Mouse (Mus musculus): Measurements from ENCODE around the gene Mapk8ip1. TPM values are rescaled to one million over a fixed set of nuclear protein-coding genes. Genes with fewer than 3 reads are reported as not detected.

The Mapk8ip1 gene
- polyA plus RNA-seq, 1 experiment from 2014 or later = 112 TPM

- Histone ChIP-seq H3K4me2 (no peak overlapping the region), H3K9ac (0 out of 2 replicates have a peak overlapping the region, but pooled peaks have one; percentile 43), H3K9me3 (no peaks in the 10 kb centered on the region), H3K27me3 (no peaks in the 10 kb centered on the region), H3K4me1 (replicated peaks) (peaks cover 63% of the 10 kb centered on the region), H3K4me3 (no peak overlapping the region), H3K27ac (peak overlapping the region; percentile 87), H3K36me3 (peaks cover 65% of the 10 kb centered on the region)
- WGBS = 60% methylated on average over 9 of the region's 9 CpGs
- peak; percentile 69 for ATAC-seq (ENCODE audit: low FRiP score)
These were observed 22.8 kb upstream of the Mapk8ip1 start for GRCm38 (mm10) chr2:92423702-92424461.

- Histone ChIP-seq H3K4me2 (no peak overlapping the region), H3K27me3 (no peaks in the 10 kb centered on the region), H3K27ac (peak overlapping the region; percentile 87), H3K4me3 (no peak overlapping the region), H3K9me3 (no peaks in the 10 kb centered on the region), H3K4me1 (replicated peaks) (peaks cover 56% of the 10 kb centered on the region), H3K9ac (0 out of 2 replicates have a peak overlapping the region, but pooled peaks have one; percentile 43), H3K36me3 (peaks cover 73% of the 10 kb centered on the region)
- WGBS = 91% methylated on average over 9 of the region's 9 CpGs
- ATAC-seq (ENCODE audit: low FRiP score) = no peak
These were observed 22.1 kb upstream of the Mapk8ip1 start for GRCm38 (mm10) chr2:92423156-92423555.

DNA sequence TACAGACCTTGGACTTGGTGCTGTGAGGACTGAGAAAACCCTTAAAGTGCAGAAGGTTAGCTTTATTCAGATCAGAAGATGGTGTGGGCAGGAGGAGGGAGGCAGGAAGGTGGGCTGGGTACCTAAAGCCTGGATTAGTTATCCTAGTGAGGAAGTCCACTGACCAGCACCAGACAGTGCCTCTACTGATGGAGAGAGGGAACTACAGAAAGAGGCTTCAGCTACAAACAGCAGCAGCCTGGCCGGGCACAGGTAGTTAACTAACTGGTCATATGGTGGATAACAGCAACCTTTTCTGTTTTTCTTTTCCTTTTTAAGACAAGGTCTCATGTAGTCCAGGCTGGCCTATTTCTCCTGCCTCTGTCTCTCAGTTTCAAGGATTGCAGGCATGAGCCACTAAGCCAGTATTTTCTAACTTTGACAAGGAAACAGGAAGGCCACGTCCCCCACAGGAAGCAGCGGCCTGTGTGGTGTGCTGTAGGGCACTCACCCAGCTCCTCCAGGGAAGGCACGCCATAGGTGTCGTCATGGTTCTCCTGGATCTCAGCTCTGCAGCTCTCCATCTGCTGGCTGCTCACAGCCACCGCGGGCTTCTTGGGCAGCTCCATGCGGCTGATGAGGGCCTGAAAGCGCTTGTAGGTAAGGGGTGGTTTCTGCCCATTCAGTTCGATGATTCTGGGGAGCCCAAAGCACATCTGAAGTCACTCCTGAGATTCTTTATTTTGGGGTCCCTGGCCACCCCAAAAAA, 21.5 kb upstream of the Mapk8ip1 start:
- peaks cover 79% of the 10 kb centered on the region for H3K36me3 ChIP-seq
- ATAC-seq (ENCODE audit: low FRiP score) = no peak

DNA sequence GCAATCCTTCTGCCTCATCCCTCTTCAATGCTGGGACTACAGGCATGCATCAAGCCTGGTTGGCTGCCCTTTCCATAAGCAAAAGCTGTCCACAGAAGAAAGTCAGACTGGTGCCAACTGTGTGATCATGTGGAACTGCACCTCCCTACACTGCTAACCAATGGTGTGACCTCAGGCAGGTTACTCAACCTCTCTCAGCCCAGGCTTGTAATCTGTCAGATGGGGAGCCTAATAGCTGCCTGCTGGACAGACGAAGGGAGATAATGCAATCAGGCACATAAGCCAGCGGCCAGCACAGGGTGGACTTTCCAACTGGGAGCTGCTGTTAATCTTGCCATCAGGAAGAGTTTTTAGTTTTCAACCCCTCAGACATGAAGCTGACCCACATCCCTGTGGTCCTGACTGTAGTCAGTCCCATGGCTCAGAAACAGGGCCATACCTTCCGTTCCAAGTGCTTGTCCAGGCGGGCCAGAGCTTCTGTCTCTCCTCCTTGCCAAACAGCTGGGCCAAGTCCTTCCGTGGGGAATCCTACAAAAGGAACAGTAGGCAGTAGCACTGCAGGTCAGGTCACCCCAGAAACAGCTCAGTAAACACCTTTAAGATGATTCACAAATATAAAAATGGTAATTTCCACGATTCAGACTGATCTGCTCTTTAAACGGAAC, 20.8 kb upstream of the Mapk8ip1 start:
- no peak overlapping the region for H3K4me2 ChIP-seq
- H3K4me3 ChIP-seq = no peak overlapping the region
- no peak for ATAC-seq (ENCODE audit: low FRiP score)
- H3K27me3 ChIP-seq = no peaks in the 10 kb centered on the region
- no peaks in the 10 kb centered on the region for H3K9me3 ChIP-seq
- peaks cover 43% of the 10 kb centered on the region for H3K4me1 ChIP-seq (replicated peaks)
- no peak overlapping the region for H3K9ac ChIP-seq
- H3K27ac ChIP-seq = no peak overlapping the region
- 95% methylated on average over 7 of the region's 7 CpGs for WGBS
- H3K36me3 ChIP-seq = peaks cover 86% of the 10 kb centered on the region

More for the DNA sequence above, 21.5 kb upstream of the Mapk8ip1 start:
- H3K27me3 ChIP-seq = no peaks in the 10 kb centered on the region
- H3K9ac ChIP-seq = no peak overlapping the region
- no peaks in the 10 kb centered on the region for H3K9me3 ChIP-seq
- peaks cover 50% of the 10 kb centered on the region for H3K4me1 ChIP-seq (replicated peaks)
- H3K27ac ChIP-seq = peak overlapping the region; percentile 87
- 82% methylated on average over 10 of the region's 10 CpGs for WGBS
- H3K4me3 ChIP-seq = no peak overlapping the region
- no peak overlapping the region for H3K4me2 ChIP-seq

DNA sequence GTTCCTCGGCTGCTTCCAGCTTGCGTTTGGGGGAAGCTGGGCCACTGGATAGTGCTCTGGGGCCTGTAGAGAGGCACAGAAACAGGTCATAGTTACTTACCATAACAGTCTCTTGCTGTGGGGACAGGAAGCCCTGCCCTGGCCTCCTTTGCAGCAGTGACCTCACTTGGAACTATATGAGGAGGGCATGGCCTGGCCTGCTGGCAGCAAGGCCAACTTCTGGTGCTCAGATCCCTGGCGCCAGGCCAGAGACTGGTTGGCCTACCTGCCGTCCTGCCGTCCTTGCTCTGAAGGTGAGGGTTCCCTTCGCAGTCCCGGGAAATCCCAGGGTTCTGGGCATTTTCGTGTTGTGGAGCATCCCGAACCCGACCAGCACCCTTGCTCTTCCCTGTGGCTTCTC, 10.6 kb upstream of the Mapk8ip1 start:
- Histone ChIP-seq H3K9ac (no peak overlapping the region), H3K36me3 (peaks cover 97% of the 10 kb centered on the region), H3K4me1 (replicated peaks) (no peaks in the 10 kb centered on the region), H3K27ac (no peak overlapping the region), H3K4me3 (no peak overlapping the region), H3K4me2 (no peak overlapping the region), H3K27me3 (no peaks in the 10 kb centered on the region), H3K9me3 (no peaks in the 10 kb centered on the region)
- no peak for ATAC-seq (ENCODE audit: low FRiP score)
- WGBS = 95% methylated on average over 10 of the region's 10 CpGs

DNA sequence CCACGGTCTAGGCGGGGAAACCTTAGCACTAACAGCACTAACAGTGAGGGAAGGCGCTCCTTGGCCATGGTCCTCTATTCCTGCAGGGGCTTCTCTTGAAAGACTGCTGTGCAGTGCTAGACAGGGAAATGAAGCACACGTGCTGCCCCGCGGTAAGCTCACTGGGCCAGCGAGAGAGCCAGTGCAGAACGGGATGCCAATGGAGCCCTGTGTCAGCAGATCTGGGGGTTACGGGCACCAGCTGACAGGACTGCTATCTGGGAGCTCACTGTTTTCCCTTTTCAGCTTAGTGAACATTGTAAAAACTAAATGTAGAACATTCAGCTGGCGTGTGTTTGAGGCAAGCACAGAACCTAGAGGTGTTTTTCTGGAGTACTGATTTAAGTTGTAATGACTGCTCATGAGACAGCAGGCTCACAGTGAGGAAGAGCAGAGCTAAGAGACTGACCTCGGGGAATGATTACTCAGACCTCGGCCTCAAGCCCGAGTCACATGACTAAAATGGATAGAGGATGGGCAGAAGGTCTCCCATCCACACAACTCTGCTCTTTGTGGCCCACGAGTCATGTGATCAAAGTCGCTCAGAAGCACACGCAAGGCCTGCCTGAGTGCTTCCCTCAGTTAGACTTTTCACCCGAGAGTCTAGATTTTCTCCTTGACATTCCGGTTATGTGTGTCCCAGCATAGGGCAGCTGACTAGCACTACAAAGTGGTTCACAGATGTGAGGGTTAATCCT, 7.4 kb upstream of the Mapk8ip1 start:
- Histone ChIP-seq H3K27me3 (no peaks in the 10 kb centered on the region), H3K4me3 (no peak overlapping the region), H3K9ac (no peak overlapping the region), H3K4me1 (replicated peaks) (peaks cover 19% of the 10 kb centered on the region), H3K27ac (peak overlapping the region; percentile 31; the same call in 1 of the 2 replicates), H3K4me2 (no peak overlapping the region), H3K36me3 (peaks cover 95% of the 10 kb centered on the region), H3K9me3 (no peaks in the 10 kb centered on the region)
- no peak for ATAC-seq (ENCODE audit: low FRiP score)
- 92% methylated on average over 18 of the region's 18 CpGs for WGBS

GRCm38 (mm10) chr2:92405687-92406086, 4.6 kb upstream of the Mapk8ip1 start:
- Histone ChIP-seq H3K4me2 (no peak overlapping the region), H3K27me3 (no peaks in the 10 kb centered on the region), H3K36me3 (peaks cover 68% of the 10 kb centered on the region), H3K4me3 (no peak overlapping the region), H3K9me3 (no peaks in the 10 kb centered on the region), H3K9ac (peak overlapping the region; percentile 15; the same call in 1 of the 2 replicates), H3K4me1 (replicated peaks) (peaks cover 29% of the 10 kb centered on the region), H3K27ac (peak overlapping the region; percentile 58)
- WGBS = 59% methylated on average over 7 of the region's 7 CpGs
- 0 out of 2 replicates have a peak, but pooled peaks have one; percentile 31 for ATAC-seq (ENCODE audit: low FRiP score)

- peaks cover 59% of the 10 kb centered on the region for H3K36me3 ChIP-seq
- H3K27ac ChIP-seq = peak overlapping the region; percentile 58; the same call in 1 of the 2 replicates
- peak overlapping the region; percentile 15 for H3K9ac ChIP-seq
- no peak for ATAC-seq (ENCODE audit: low FRiP score)
- peaks cover 37% of the 10 kb centered on the region for H3K4me1 ChIP-seq (replicated peaks)
- 87% methylated on average over 6 of the region's 6 CpGs for WGBS
- no peak overlapping the region for H3K4me3 ChIP-seq
- H3K27me3 ChIP-seq = no peaks in the 10 kb centered on the region
- no peaks in the 10 kb centered on the region for H3K9me3 ChIP-seq
- no peak overlapping the region for H3K4me2 ChIP-seq
These were observed 3.7 kb upstream of the Mapk8ip1 start for GRCm38 (mm10) chr2:92404737-92405136.

- Histone ChIP-seq H3K9ac (no peak overlapping the region), H3K27ac (no peak overlapping the region), H3K9me3 (no peaks in the 10 kb centered on the region), H3K4me3 (no peak overlapping the region), H3K4me1 (replicated peaks) (peaks cover 46% of the 10 kb centered on the region), H3K4me2 (no peak overlapping the region), H3K27me3 (no peaks in the 10 kb centered on the region), H3K36me3 (peaks cover 50% of the 10 kb centered on the region)
- no peak for ATAC-seq (ENCODE audit: low FRiP score)
- WGBS = 96% methylated on average over 5 of the region's 5 CpGs
These were observed 2.8 kb upstream of the Mapk8ip1 start for GRCm38 (mm10) chr2:92403776-92404319.

GRCm38 (mm10) chr2:92402591-92403326, 1.7 kb upstream of the Mapk8ip1 start:
- H3K4me1 ChIP-seq (replicated peaks) = peaks cover 56% of the 10 kb centered on the region
- 62% methylated on average over 4 of the region's 4 CpGs for WGBS
- H3K27ac ChIP-seq = peak overlapping the region; percentile 52

GRCm38 (mm10) chr2:92400682-92401081, 381 bp downstream of the Mapk8ip1 start:
- peak; percentile 12 for ATAC-seq (ENCODE audit: low FRiP score)
- WGBS = 1% methylated on average over 22 of the region's 22 CpGs
- peaks cover 61% of the 10 kb centered on the region for H3K4me1 ChIP-seq (replicated peaks)

More at GRCm38 (mm10) chr2:92402591-92403326, 1.7 kb upstream of the Mapk8ip1 start:
- ATAC-seq (ENCODE audit: low FRiP score) = no peak
- Histone ChIP-seq H3K4me3 (no peak overlapping the region), H3K4me2 (no peak overlapping the region), H3K27me3 (no peaks in the 10 kb centered on the region), H3K9ac (0 out of 2 replicates have a peak overlapping the region, but pooled peaks have one; percentile 20), H3K9me3 (no peaks in the 10 kb centered on the region), H3K36me3 (peaks cover 39% of the 10 kb centered on the region)

More at GRCm38 (mm10) chr2:92400682-92401081, 381 bp downstream of the Mapk8ip1 start:
- H3K4me2 ChIP-seq = peak overlapping the region; percentile 83
- peak overlapping the region; percentile 88 for H3K27ac ChIP-seq
- peaks cover 20% of the 10 kb centered on the region for H3K36me3 ChIP-seq
- H3K9ac ChIP-seq = peak overlapping the region; percentile 96
- H3K27me3 ChIP-seq = no peaks in the 10 kb centered on the region
- H3K9me3 ChIP-seq = no peaks in the 10 kb centered on the region
- peak overlapping the region; percentile 81 for H3K4me3 ChIP-seq

Data from hindbrain, embryonic 13.5 days (tissue).